Mouse (Mus musculus) embryonic fibroblast, embryonic 13.5 days (primary cell): ENCODE measurements around the gene Eme1.

Experiments used
- CTCF ChIP-seq: IDR thresholded peaks from 2 replicates; pipeline ENCODE4 v1.5.1; 2011; ENCODE audit warnings: mild to moderate bottlenecking, control low read depth, low read length, moderate library complexity, borderline replicate concordance; ENCODE audit not compliant: insufficient read depth
- POLR2A ChIP-seq: IDR thresholded peaks from 2 replicates; pipeline ENCODE4 v1.6.1; 2011; ENCODE audit warnings: low read depth, mild to moderate bottlenecking, control low read depth, low read length, moderate library complexity

- TF ChIP-seq CTCF: peak; percentile 97
- peak; percentile 53 for TF ChIP-seq POLR2A
Observed at GRCm38 (mm10) chr11:94629199-94629883, 24.4 kb downstream of the Eme1 start, which contains the start of gene Lrrc59.
